Mouse (Mus musculus) liver, embryonic 11.5 days (tissue): ENCODE results near the gene Fibin. TPM values are rescaled to one million over a fixed set of nuclear protein-coding genes. Genes with fewer than 3 reads are reported as not detected.

Experiments
- ATAC-seq: fragments of 200-750 bp; cut with Nextera tagmentation; replicated peaks from 2 replicates; pipeline ENCODE4 v1.8.0; 2017; ENCODE audit warnings: moderate number of reproducible peaks, mild to moderate bottlenecking, moderate TSS enrichment, moderate library complexity; ENCODE audit not compliant: low FRiP score
- DNase-seq: peaks from one replicate; pipeline ENCODE4 v3.0.0-alpha.2; 2017; ENCODE audit warnings: low spot score
- H3K27ac ChIP-seq: fragments of 300-500 bp; sonication (generic); 2 replicates; pipeline ENCODE4 v1.5.1; 2014; ENCODE audit warnings: mild to moderate bottlenecking, low read depth, low read length, control low read depth
- H3K27me3 ChIP-seq: fragments of 300-500 bp; sonication (generic); replicated peaks from 2 replicates; pipeline ENCODE4 v1.6.1; 2014; ENCODE audit warnings: low read length, mixed read lengths; ENCODE audit not compliant: control insufficient read depth, insufficient read depth
- H3K36me3 ChIP-seq: fragments of 300-500 bp; sonication (generic); 2 replicates; pipeline ENCODE4 v1.6.1; 2014; ENCODE audit warnings: mild to moderate bottlenecking, low read length, moderate library complexity, mixed read lengths; ENCODE audit not compliant: control insufficient read depth, insufficient read depth
- H3K4me1 ChIP-seq: fragments of 300-500 bp; sonication (generic); replicated peaks from 2 replicates; pipeline ENCODE4 v1.6.1; 2014; ENCODE audit warnings: low read length, mixed read lengths; ENCODE audit not compliant: control insufficient read depth, insufficient read depth
- H3K4me2 ChIP-seq: fragments of 300-500 bp; sonication (generic); 2 replicates; pipeline ENCODE4 v1.6.1; 2014; ENCODE audit warnings: mild to moderate bottlenecking, control low read depth, moderate library complexity
- H3K4me3 ChIP-seq: fragments of 300-500 bp; sonication (generic); 2 replicates; pipeline ENCODE4 v1.5.1; 2014; ENCODE audit warnings: low read depth, low read length, control low read depth
- H3K9ac ChIP-seq: fragments of 300-500 bp; sonication (generic); 2 replicates; pipeline ENCODE4 v1.6.1; 2014; ENCODE audit warnings: low read depth, low read length, control low read depth
- H3K9me3 ChIP-seq: fragments of 300-500 bp; sonication (generic); 2 replicates; pipeline ENCODE4 v1.6.1; 2016; ENCODE audit warnings: low read length, inconsistent platforms, mixed read lengths; ENCODE audit not compliant: control insufficient read depth
- WGBS: fragments of 180-500 bp; shearing (Covaris S2); extraction: QIAGEN DNeasy Blood & Tissue Kit; methylation state at CpG from one replicate; pipeline ENCODE4 v1.1.7; 2014; 5-methylcytosine and 5-hydroxymethylcytosine counted together
- polyA plus RNA-seq: library from polyadenylated mRNA; unstranded; fragments of >200 nt; fragmentation: Nextera tagmentation; extraction: Ambion mirVana; gene quantifications from 2 replicates; pipeline ENCODE4 v1.2.1, GENCODE M21; 2014

Fibin gene
- polyA plus RNA-seq, 1 experiment from 2014 or later, result 2.2 TPM

DNA sequence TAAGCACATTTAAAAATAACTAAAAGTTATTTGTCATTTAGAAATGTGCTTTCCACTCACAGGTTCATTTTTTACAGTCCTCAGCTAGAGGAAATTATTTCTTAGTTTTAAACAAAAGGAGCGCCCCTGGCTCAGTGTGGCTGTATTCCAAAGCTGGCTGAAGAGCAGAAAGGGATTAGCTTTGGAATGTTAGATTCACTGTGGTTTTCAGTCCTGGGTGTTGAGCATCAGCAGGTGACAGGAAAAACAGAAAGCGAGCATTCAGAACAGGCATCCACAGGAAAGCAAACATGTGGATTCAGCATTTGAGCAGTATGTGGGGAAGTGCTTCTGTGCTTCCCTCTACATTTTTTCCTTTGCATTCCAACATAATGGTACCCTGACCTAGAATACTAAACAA lies 10.2 kb upstream of the Fibin start:
- Histone ChIP-seq H3K4me3 (no peak overlapping the region), H3K9ac (no peak overlapping the region), H3K4me2 (no peak overlapping the region), H3K27ac (no peak overlapping the region), H3K36me3 (no peaks in the 10 kb centered on the region), H3K4me1 (no peaks in the 10 kb centered on the region), H3K27me3 (no peaks in the 10 kb centered on the region), H3K9me3 (no peaks in the 10 kb centered on the region)
- ATAC-seq (no peak), DNase-seq (no peak)
- 77% methylated on average over 2 of the region's 2 CpGs for WGBS

DNA sequence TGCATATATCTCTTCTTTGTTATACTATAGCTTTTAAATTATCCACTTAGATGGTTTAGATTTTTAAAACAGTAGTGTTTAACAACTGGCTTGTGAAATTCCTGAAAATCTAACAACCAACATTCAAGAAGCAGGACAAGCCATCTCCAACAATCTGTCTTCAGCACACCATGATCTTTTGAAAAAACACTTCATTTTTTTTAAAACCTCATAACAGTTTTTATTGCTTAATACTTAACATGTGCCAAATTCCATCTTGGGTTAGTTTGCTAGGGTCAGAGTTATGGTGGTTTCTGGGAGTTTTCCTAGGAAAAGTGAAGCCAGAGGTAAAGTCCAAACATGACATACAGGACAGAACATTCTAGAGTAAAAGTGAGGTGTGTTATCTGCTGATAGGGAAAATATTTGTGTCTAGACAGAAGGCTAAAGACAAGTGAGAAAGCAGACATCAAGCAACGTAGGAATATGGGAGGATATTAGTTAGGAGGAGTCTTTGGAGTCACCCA lies 4.5 kb upstream of the Fibin start:
- H3K9ac ChIP-seq, result no peak overlapping the region
- no peaks in the 10 kb centered on the region for H3K9me3 ChIP-seq
- no peak for ATAC-seq
- H3K27ac ChIP-seq, result no peak overlapping the region
- H3K4me3 ChIP-seq, result no peak overlapping the region
- H3K36me3 ChIP-seq, result no peaks in the 10 kb centered on the region
- 37% methylated on average over 1 of the region's 1 CpGs for WGBS
- H3K4me1 ChIP-seq, result no peaks in the 10 kb centered on the region
- H3K4me2 ChIP-seq, result no peak overlapping the region
- no peak for DNase-seq
- peaks cover 4% of the 10 kb centered on the region; the same call in 1 of the 2 replicates for H3K27me3 ChIP-seq

DNA sequence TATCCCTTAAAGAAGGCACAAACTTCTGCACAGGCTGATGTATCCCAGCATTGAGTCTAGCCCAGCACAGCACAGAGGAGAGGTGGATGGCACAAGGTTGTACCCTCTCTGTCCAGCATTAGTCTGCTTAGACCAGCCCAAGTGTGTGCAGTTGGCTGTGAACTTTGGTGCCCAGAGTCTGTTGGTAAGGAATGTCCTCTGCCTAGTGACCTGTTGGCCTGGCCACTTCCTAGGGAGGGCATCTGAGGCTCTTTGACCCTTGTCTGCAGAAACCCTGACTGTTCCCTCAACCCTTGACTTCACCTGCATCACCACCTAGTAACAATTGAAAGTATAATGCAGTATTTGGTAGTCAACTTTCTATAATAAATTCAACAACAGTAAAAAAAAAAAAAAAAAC lies 2.4 kb upstream of the Fibin start:
- DNase-seq (no peak), ATAC-seq (no peak)
- Histone ChIP-seq H3K4me1 (no peaks in the 10 kb centered on the region), H3K9me3 (no peaks in the 10 kb centered on the region), H3K4me2 (no peak overlapping the region), H3K27ac (no peak overlapping the region), H3K4me3 (no peak overlapping the region), H3K36me3 (no peaks in the 10 kb centered on the region), H3K9ac (no peak overlapping the region), H3K27me3 (peaks cover 10% of the 10 kb centered on the region)

DNA sequence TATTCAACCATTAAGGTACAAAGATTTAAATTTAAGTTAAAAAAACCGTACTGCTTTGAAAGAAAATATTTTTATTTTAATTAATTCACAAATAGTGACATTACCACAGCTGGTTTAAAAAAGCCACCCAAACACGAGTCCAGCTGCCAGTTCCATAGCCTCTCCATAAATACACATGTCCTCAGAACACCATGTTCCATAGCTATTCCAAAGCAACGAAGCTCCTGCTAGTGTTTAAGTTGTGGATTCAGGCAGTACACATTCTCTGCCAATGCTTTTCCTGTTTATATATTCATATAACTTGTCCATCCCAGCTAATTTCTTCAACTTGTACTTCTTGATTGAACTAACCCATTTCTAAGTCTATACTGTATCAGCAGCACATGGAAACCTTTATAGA lies 872 bp upstream of the Fibin start:
- no peak for ATAC-seq
- 80% methylated on average over 3 of the region's 3 CpGs for WGBS

DNA sequence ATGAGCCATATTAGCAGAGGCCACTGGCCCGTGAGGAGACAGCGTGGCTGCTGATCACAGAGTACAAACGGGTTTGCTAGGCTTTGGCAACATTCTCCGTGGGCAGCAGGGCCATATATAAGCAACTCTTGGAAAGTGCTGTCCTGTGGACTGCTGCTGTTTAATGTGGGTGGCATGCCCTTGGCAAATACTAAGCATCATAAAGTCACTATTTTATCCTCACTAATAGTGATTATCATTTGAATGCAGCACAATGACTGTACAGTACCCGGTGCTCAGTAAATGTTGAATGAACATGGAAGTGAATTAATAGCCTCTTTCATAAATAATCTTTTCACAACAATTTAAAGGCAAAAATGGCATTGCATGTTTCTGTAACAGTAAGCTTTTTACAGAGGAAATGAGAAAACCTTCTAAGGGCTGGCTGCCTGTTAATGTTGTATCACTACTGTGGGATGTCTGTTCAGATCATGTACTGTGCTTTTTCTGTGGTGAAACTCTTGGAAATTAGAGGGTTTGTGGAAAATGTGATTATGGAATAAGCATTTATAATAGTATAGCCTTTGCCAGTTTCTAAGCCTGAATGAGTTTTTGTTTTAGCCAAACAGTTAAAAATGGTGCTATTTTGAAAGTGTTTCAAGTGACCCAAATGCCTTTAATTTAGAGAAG lies 9.5 kb downstream of the Fibin start:
- Histone ChIP-seq H3K27me3 (no peaks in the 10 kb centered on the region), H3K27ac (no peak overlapping the region), H3K9me3 (no peaks in the 10 kb centered on the region), H3K36me3 (no peaks in the 10 kb centered on the region), H3K9ac (no peak overlapping the region), H3K4me3 (no peak overlapping the region), H3K4me1 (no peaks in the 10 kb centered on the region), H3K4me2 (no peak overlapping the region)
- ATAC-seq (no peak), DNase-seq (no peak)
- 82% methylated on average over 5 of the region's 5 CpGs for WGBS

More for the DNA sequence above, 872 bp upstream of the Fibin start:
- Histone ChIP-seq H3K4me3 (no peak overlapping the region), H3K27me3 (peaks cover 10% of the 10 kb centered on the region), H3K9ac (no peak overlapping the region), H3K4me1 (no peaks in the 10 kb centered on the region), H3K36me3 (no peaks in the 10 kb centered on the region), H3K4me2 (no peak overlapping the region), H3K9me3 (no peaks in the 10 kb centered on the region), H3K27ac (no peak overlapping the region)
- DNase-seq, result no peak

DNA sequence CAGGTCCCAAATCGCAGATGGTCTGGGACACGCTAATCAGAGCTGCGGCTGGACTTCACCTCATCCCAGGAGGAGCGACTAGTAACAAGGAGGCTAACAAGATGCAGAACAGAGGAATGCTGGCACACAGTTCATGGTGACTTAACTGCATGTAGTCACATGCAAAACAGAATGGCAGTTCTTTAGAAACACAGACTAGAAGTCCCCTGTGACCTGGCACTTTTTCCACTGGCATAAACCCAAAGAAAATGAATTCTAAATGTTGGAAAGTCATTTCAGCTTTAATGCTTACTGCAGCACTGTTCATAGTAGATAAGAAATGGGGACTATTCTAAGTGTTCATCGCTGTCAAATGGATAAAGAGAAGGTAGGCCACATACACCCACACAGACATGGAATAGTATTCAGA lies 11.1 kb downstream of the Fibin start:
- WGBS, result 76% methylated on average over 5 of the region's 5 CpGs
- no peak overlapping the region for H3K4me3 ChIP-seq
- DNase-seq, result no peak

DNA sequence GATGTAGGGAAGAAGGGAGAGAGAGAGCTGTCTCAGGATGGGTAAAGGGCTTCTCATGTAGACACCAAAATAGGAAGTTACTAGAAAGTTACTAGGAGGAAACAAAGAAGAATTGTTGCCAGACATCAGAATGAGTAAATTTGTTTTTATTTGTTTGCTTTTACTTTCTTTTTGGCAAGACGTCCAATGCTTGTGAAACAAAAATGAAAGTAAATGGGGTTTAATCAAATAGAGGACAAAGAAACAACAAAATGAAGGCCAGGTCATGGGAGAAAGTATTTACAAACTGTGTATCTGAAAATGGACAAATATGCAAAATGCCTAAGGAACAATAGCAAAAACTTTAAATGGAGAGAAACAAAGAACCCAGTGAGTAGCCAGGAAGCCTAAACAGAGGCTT lies 11.6 kb downstream of the Fibin start:
- DNase-seq, result no peak

More for the DNA sequence above, 11.1 kb downstream of the Fibin start:
- no peak overlapping the region for H3K4me2 ChIP-seq
- H3K27ac ChIP-seq, result no peak overlapping the region
- no peak for ATAC-seq
- H3K9me3 ChIP-seq, result no peaks in the 10 kb centered on the region
- H3K4me1 ChIP-seq, result no peaks in the 10 kb centered on the region
- no peaks in the 10 kb centered on the region for H3K27me3 ChIP-seq
- H3K9ac ChIP-seq, result no peak overlapping the region
- no peaks in the 10 kb centered on the region for H3K36me3 ChIP-seq

DNA sequence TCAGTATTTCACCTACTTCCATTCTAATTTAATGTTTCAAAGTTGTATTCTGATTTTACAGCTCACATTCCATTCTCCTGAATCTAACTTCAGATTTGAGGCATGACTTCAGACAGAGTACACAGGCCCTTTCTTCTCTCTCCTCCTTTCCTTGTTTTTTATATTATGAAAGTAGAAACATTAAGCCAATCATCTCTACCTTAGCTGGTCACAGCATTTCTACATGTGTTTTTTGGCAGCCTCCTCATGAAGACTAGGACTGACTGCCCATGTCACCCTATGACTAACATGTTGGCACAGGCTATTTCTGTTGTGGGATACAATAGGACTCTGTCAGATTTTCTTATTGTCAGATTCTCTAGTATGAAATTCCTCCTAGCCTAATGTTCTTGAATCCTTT lies 34.0 kb downstream of the Fibin start:
- Histone ChIP-seq H3K9me3 (no peaks in the 10 kb centered on the region), H3K36me3 (no peaks in the 10 kb centered on the region), H3K4me1 (no peaks in the 10 kb centered on the region), H3K9ac (no peak overlapping the region), H3K4me2 (no peak overlapping the region), H3K4me3 (no peak overlapping the region), H3K27ac (no peak overlapping the region), H3K27me3 (no peaks in the 10 kb centered on the region)
- ATAC-seq, result no peak
- DNase-seq, result no peak

More for the DNA sequence above, 11.6 kb downstream of the Fibin start:
- H3K4me3 ChIP-seq, result no peak overlapping the region
- H3K36me3 ChIP-seq, result no peaks in the 10 kb centered on the region
- H3K27me3 ChIP-seq, result no peaks in the 10 kb centered on the region
- ATAC-seq, result no peak
- H3K4me1 ChIP-seq, result no peaks in the 10 kb centered on the region
- H3K27ac ChIP-seq, result no peak overlapping the region
- no peak overlapping the region for H3K4me2 ChIP-seq
- no peak overlapping the region for H3K9ac ChIP-seq
- 69% methylated on average over 1 of the region's 1 CpGs for WGBS
- H3K9me3 ChIP-seq, result no peaks in the 10 kb centered on the region

DNA sequence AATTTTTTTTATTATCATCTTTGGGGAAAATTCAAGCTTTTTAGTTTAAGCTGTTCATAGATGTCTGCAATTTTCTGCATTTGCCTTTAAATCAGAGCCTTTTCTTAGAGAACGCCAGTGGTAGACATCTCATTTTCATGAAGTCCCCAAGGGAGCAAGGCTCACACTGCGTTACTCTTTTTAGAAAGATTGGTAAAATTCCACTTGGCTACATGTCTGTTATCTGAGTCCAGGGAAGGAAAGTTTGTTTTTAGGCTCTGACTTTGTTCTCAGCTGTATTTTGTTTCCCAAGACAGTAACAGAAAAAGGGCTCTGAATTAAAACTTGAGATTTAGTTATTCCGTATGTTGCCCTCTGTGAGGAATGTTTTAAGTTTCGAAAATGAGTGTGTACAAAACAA lies 43.0 kb downstream of the Fibin start:
- DNase-seq (no peak), ATAC-seq (no peak)
- no peak overlapping the region for H3K27ac ChIP-seq
- no peaks in the 10 kb centered on the region for H3K27me3 ChIP-seq
- H3K9me3 ChIP-seq, result no peaks in the 10 kb centered on the region
- no peak overlapping the region for H3K4me2 ChIP-seq
- H3K4me1 ChIP-seq, result no peaks in the 10 kb centered on the region
- H3K4me3 ChIP-seq, result no peak overlapping the region
- 78% methylated on average over 4 of the region's 4 CpGs for WGBS
- no peaks in the 10 kb centered on the region for H3K36me3 ChIP-seq
- no peak overlapping the region for H3K9ac ChIP-seq
